Mouse (Mus musculus) liver, postnatal 0 days (tissue): Measurements from ENCODE around the gene Rbm19.

Experiments used
- CTCF ChIP-seq: sonication (generic); IDR thresholded peaks from 2 replicates; pipeline ENCODE4 v1.5.1; 2016; ENCODE audit warnings: antibody characterized with exemption, low read depth
- EP300 ChIP-seq: IDR thresholded peaks from 2 replicates; pipeline ENCODE4 v1.6.1; 2016; ENCODE audit warnings: antibody characterized with exemption, low read depth, mild to moderate bottlenecking

GRCm38 (mm10) chr5:120183321-120183720 lies 67.1 kb downstream of the Rbm19 start:
- TF ChIP-seq CTCF: no peak
- no peak for TF ChIP-seq EP300
